Mouse (Mus musculus): ENCODE results near the gene Prkcg. TPM values are rescaled to one million over a fixed set of nuclear protein-coding genes. Genes with fewer than 3 reads are reported as not detected.

Gene Prkcg
- 1.5 TPM for total RNA-seq (2023)

DNA sequence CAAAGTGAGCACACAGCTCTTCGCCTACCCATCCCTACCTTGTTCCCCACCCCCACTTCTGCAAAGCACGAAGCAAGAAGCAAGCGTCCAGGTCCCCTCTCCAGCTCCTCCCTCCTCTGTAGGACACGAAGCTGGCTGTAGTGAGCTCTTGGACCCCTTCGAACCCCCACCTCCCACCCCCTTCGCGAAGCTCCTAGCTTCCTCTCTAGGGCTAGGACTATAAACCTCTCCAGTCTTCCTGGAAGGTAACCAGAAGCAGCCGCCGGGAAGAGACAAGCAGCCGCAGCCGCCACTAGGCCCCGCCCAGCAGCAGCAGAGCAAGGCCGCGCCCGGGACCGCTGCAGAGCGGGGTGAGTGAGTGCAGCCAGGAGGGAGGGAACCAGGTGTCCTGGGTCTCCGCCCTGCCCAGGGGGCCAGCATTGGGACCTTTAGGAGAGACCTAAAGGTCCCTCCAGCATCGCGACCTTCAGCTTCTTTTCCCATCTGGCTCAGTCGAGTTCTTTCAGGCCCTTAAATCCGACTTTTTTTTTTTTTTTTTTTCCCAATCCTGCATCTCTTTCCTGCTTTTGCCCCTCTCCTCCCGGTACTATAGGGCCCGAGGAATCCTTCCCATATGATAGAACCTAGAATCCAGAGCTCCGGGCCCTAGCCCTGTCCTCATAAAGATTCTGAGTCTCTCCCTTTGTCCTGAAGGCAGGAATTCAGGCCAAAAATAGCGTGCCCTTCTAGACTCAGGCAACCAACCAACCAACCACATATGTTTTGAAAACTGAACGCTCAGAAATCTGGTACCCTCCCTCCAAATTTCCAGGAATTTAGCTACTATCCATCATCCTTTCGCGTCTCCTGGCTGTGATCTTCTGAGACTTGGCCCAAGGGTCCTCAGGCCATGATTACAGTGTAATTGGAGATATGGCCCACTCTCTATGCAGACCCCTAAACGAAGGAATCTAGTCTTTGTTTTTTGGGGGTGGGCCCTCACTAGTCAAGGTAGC lies at the start of gene Prkcg, which contains the start of gene Myadm:
Gene Prkcg, plus strand, starts transcription at position 204 of the 995 bp plus-strand sequence.
Gene Myadm, plus strand, starts transcription at position 105 of the 995 bp plus-strand sequence.

GRCm38 (mm10) chr7:3332619-3333521 lies 43.9 kb downstream of the Prkcg start, which contains the start of gene Cacng7:
Gene Cacng7 (plus strand): TSS chr7:3332955.

Other genes with a start within 250 kb of the Prkcg start
- not detected for gene AU018091, start 120.0 kb upstream of the Prkcg start, total RNA-seq (2023)
- 0.21 TPM for gene Nlrp12, start 39.4 kb upstream of the Prkcg start, total RNA-seq (2023)
- gene Myadm, start 99 bp upstream of the Prkcg start, total RNA-seq (2023) = 14.2 TPM
- gene Cacng7, start 43.8 kb downstream of the Prkcg start, total RNA-seq (2023) = not detected
- gene Cacng8, start 101.5 kb downstream of the Prkcg start, total RNA-seq (2023) = not detected
- not detected for gene Cacng6, start 135.0 kb downstream of the Prkcg start, total RNA-seq (2023)
- gene Tarm1, start 213.4 kb downstream of the Prkcg start, total RNA-seq (2023) = not detected

Measured in CD4-positive naive resting alpha-beta T cell, adult 76 days (primary cell).